Mouse (Mus musculus): Measurements from ENCODE around the gene Aggf1.

- no peak for TF ChIP-seq POLR2A (IDR thresholded peaks at IDR 0.05; ENCODE audit: control insufficient read depth, low read depth, low read length)
- TF ChIP-seq CTCF (IDR thresholded peaks at IDR 0.05; ENCODE audit: control insufficient read depth, insufficient read depth, insufficient replicate concordance, low read depth, low read length), result no peak
Measured at GRCm38 (mm10) chr13:95332086-95332899, 42.9 kb downstream of the Aggf1 start.

Measured in testis, adult 2 months (tissue).